Mouse (Mus musculus) liver, embryonic 12.5 days (tissue): ENCODE results near the gene Rcc2. TPM values are rescaled to one million over a fixed set of nuclear protein-coding genes. Genes with fewer than 3 reads are reported as not detected.

Experiments used
- ATAC-seq: fragments of 200-750 bp; cut with Nextera tagmentation; 2 replicates; pipeline ENCODE4 v1.8.0; 2017; ENCODE audit warnings: moderate number of reproducible peaks, mild to moderate bottlenecking, moderate library complexity
- H3K27ac ChIP-seq: fragments of 300-500 bp; sonication (generic); 2 replicates; pipeline ENCODE4 v1.5.1; 2016; ENCODE audit warnings: mild to moderate bottlenecking
- H3K27me3 ChIP-seq: fragments of 300-500 bp; sonication (generic); replicated peaks from 2 replicates; pipeline ENCODE4 v1.6.1; 2016; ENCODE audit warnings: mild to moderate bottlenecking, moderate library complexity
- H3K36me3 ChIP-seq: fragments of 300-500 bp; sonication (generic); 2 replicates; pipeline ENCODE4 v1.6.1; 2016; ENCODE audit warnings: mild to moderate bottlenecking, moderate library complexity
- H3K4me1 ChIP-seq: fragments of 300-500 bp; sonication (generic); 2 replicates; pipeline ENCODE4 v1.6.1; 2016
- H3K4me2 ChIP-seq: fragments of 300-500 bp; sonication (generic); 2 replicates; pipeline ENCODE4 v1.6.1; 2016; ENCODE audit warnings: mild to moderate bottlenecking, moderate library complexity
- H3K4me3 ChIP-seq: fragments of 300-500 bp; sonication (generic); 2 replicates; pipeline ENCODE4 v1.5.1; 2016; ENCODE audit warnings: mild to moderate bottlenecking, moderate library complexity
- H3K9ac ChIP-seq: fragments of 300-500 bp; sonication (generic); 2 replicates; pipeline ENCODE4 v1.6.1; 2016; ENCODE audit warnings: mild to moderate bottlenecking, moderate library complexity
- H3K9me3 ChIP-seq: fragments of 300-500 bp; sonication (generic); replicated peaks from 2 replicates; pipeline ENCODE4 v1.6.1; 2016; ENCODE audit warnings: mild to moderate bottlenecking, moderate library complexity
- WGBS: fragments of 180-500 bp; shearing (Covaris S2); methylation state at CpG from one replicate; pipeline ENCODE4 v1.1.7; 2016; ENCODE audit not compliant: insufficient replicate concordance; 5-methylcytosine and 5-hydroxymethylcytosine counted together
- polyA plus RNA-seq: library from polyadenylated mRNA; unstranded; fragments of >200 nt; fragmentation: Nextera tagmentation; extraction: Ambion mirVana; gene quantifications from 2 replicates; pipeline ENCODE4 v1.2.1, GENCODE M21; 2016

Rcc2 gene
- polyA plus RNA-seq, 1 experiment from 2014 or later: 102 TPM

DNA sequence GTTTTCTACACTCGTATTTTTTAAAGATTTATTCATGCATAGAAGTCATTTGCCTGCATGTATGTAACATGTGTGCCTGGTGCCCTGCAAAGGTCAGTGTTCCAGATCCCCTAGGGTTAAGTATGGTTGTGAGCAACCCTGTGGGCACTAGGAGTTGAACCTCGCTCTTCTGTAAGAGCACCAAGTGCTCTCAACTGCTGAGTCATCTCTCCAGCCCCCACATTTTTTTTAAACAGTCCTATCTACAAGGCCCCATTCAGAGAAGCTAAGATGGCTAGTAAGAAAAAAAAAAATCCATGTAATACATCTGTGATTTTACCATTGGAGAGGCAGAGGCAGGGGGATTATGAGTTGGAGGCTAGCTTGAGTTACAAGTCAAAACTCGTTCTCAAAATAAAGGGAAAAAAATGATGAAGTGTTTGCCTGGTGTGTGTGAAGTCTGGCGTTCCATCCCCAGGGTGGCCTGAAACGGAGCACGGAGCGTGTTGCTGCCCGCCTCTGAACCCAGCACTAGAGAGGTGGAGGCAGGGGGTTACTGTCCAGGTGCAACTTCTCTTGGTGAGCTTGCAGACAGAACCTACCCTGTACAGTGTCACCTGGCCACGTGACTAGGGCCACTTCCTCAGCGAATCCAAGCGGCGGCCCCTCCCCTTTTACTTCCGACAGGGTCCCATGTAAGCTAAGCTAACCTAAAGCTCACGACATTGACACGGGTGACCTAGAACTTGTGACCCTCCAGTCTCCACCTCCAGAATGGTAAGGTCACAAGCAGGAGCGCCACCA is 10.3 kb upstream of the Rcc2 start:
- Histone ChIP-seq H3K36me3 (no peaks in the 10 kb centered on the region), H3K4me1 (peaks cover 93% of the 10 kb centered on the region), H3K9me3 (no peaks in the 10 kb centered on the region), H3K4me2 (peak overlapping the region; percentile 61), H3K4me3 (peak overlapping the region; percentile 27), H3K27ac (peak overlapping the region; percentile 76), H3K27me3 (no peaks in the 10 kb centered on the region), H3K9ac (peak overlapping the region; percentile 29; the same call in 1 of the 2 replicates)
- ATAC-seq: peak; percentile 78
- WGBS: 39% methylated on average over 16 of the region's 16 CpGs

DNA sequence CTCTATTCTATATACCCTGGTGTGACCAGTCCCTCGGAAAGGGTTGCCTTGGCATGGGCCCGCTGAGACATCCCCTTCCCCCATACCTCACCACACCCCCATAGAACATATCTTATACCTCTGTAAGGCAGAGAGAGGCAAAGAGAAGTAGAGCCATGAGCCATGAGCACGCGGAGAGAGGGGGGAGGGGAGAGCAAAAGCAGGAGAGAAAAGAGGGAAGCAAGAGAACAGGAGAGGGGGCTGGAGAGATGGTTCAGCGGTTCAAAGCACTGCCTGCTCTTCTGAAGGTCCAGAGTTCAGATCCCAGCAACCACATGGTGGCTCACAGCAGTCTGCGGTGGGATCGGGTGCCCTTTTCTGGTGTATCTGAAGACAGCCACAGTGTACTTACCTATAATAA is 8.9 kb upstream of the Rcc2 start:
- Histone ChIP-seq H3K4me1 (peaks cover 96% of the 10 kb centered on the region), H3K4me2 (peak overlapping the region; percentile 61; the same call in 1 of the 2 replicates), H3K4me3 (no peak overlapping the region), H3K27me3 (no peaks in the 10 kb centered on the region), H3K36me3 (no peaks in the 10 kb centered on the region), H3K27ac (peak overlapping the region; percentile 76), H3K9ac (peak overlapping the region; percentile 13), H3K9me3 (no peaks in the 10 kb centered on the region)
- WGBS: 32% methylated on average over 7 of the region's 7 CpGs
- ATAC-seq: no peak

DNA sequence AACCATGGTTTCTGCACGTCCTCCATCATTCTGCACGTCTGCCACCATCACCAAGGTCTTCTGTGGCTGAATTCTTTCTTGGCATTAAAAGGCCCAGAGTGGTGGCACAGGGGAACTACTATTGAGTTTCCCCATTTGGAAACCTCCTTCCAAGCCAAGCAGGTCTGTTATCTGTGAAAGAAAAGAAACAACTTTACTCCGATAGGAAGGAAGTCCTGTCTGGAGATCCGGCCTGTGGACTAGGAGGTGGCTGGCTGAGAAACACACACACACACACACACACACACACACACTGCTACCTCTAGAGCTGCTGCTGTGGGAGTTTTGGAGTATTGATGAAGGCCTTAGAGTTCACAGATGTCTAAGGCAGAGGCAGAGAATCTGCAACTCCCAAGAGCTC is 6.8 kb upstream of the Rcc2 start:
- Histone ChIP-seq H3K27ac (peak overlapping the region; percentile 64), H3K9ac (no peak overlapping the region), H3K9me3 (no peaks in the 10 kb centered on the region), H3K4me1 (peaks cover 87% of the 10 kb centered on the region), H3K4me2 (no peak overlapping the region; the same call in 1 of the 2 replicates), H3K4me3 (no peak overlapping the region), H3K36me3 (no peaks in the 10 kb centered on the region), H3K27me3 (no peaks in the 10 kb centered on the region)
- 24% methylated on average over 4 of the region's 4 CpGs for WGBS
- ATAC-seq: no peak

DNA sequence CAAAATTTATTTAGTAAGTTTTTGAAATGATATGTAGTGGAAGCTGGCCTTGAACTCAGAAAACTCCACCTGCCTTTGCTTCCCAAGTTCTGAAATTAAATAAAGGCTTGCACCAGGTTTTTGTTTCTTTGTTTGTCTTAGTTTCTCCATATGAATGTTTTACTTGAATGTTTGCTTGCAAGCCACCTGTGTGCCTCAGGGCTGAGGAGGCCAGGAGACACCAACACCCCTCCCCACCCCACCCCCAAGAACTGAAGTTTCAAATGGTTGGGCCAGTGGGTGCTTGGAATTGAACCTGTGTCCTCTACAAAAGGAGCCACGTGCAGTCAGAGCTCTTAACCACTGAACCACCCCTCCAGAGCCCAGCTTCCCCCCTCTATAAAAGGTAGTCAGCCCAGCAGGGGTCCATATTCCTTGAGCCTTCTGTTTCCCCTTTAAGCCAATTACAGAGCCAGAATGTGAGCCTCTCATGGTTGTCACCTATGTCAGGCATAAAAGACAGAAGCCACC is 5.7 kb upstream of the Rcc2 start:
- no peak for ATAC-seq
- peak overlapping the region; percentile 51; the same call in 1 of the 2 replicates for H3K9ac ChIP-seq
- no peak overlapping the region for H3K4me3 ChIP-seq
- H3K27me3 ChIP-seq: no peaks in the 10 kb centered on the region
- WGBS: 50% methylated on average over 1 of the region's 1 CpGs
- no peaks in the 10 kb centered on the region for H3K9me3 ChIP-seq
- no peak overlapping the region for H3K4me2 ChIP-seq
- H3K36me3 ChIP-seq: no peaks in the 10 kb centered on the region
- H3K27ac ChIP-seq: peak overlapping the region; percentile 84
- H3K4me1 ChIP-seq: peaks cover 87% of the 10 kb centered on the region

DNA sequence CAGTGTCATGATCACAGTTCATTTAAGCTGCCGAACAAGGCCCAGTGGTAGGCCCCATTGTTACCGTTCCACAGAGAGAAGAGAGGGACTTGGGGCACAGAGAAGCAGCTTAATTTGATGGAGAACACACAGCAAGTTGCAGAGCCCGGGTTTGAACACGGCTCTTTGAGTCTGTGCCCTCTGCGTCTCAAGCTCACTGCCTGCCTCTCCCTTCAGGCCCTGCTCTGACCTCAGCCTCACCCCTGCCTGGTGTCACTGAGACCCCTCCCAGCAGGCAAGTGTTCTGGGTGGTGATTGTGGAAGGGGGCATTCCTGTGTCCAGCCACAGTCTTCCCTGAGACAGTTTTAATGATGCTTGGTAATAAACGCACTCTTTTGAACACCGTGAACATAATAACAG is 5.2 kb upstream of the Rcc2 start:
- Histone ChIP-seq H3K9ac (peak overlapping the region; percentile 51; the same call in 1 of the 2 replicates), H3K4me3 (no peak overlapping the region)
- no peak for ATAC-seq

DNA sequence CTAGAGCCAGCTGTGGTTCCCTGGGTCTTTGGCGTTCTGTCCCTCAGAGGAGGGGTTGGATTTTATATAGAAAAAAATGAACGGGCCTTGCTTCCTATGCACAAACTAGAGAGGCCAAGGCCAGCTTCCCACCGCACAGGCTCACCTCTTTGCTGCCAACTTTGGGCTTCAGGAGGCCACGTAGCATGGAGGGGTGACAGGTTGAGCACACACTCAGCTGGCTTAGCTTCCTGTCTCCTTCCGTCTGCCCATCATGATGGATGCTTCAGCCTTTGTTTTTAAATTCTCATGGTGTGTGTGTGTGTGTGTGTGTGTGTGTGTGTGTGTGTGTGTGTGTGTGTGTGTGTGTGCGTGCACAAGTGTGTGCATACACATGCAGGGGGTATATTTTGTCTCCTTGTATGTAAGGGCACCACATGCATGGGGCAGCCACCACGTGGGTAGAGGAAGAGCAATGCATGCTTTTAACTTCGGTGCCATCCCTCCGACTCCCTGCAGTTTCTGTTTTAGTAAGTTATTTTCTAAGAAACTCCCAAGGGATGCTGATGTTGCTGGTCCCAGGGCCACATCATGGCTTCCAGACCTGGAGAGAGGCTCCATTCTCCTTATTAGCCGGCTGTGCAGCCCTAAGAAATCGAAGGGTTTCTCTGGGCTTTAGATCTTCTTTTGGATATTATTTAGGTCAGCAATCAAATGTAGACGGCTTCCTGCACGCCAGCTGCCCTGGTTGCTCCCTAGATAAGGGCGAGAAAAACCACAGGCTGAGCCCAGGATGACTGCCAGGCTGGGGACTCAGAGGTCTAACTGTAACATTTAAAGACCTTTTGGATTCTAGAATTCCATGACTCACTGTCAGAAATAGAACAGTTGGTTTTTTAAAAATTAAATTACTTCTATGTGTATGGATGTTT is 4.4 kb upstream of the Rcc2 start:
- H3K9ac ChIP-seq: peak overlapping the region; percentile 51
- ATAC-seq: peak; percentile 68
- H3K27ac ChIP-seq: peak overlapping the region; percentile 84
- peak overlapping the region; percentile 66 for H3K4me2 ChIP-seq
- no peaks in the 10 kb centered on the region for H3K36me3 ChIP-seq
- H3K9me3 ChIP-seq: no peaks in the 10 kb centered on the region
- no peaks in the 10 kb centered on the region for H3K27me3 ChIP-seq
- WGBS: 39% methylated on average over 14 of the region's 14 CpGs
- peaks cover 85% of the 10 kb centered on the region for H3K4me1 ChIP-seq
- peak overlapping the region; percentile 44 for H3K4me3 ChIP-seq

More for the DNA sequence above, 5.2 kb upstream of the Rcc2 start:
- Histone ChIP-seq H3K27me3 (no peaks in the 10 kb centered on the region), H3K4me2 (peak overlapping the region; percentile 66; the same call in 1 of the 2 replicates), H3K4me1 (peaks cover 85% of the 10 kb centered on the region), H3K9me3 (no peaks in the 10 kb centered on the region), H3K36me3 (no peaks in the 10 kb centered on the region), H3K27ac (peak overlapping the region; percentile 84)
- 78% methylated on average over 7 of the region's 7 CpGs for WGBS

DNA sequence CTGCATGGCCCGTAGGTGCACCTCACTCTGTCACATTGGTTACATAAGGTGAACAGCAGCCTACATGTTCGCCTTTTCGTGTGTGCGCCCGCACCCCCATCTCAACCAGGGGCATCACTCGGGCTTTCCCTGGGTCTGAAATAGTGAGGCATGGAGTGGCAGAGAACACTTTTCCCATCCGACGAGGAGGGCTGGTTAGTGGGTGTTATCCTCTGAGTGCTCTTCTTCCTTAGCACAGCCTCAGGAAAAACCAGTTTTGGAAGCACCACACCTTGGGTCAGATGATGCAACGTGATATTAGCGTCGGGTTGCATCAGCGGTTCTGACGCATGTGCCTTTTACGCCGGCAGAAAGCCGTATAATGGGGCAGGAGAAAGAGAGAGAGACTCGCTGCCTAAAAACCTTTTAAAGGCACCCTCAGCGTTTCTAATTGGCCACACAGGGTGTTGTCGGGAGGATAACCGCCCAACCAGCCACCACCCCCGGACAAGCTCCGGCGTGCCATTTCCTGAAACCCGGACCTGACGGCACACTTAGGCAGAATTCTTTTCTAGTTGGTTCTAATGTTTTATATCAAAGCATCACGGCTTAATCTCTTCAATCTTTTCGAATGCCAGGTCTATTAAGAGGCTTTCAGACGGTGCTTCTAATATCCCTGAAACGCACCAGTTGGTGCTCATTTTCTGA is 757 bp upstream of the Rcc2 start:
- 7% methylated on average over 29 of the region's 29 CpGs for WGBS

DNA sequence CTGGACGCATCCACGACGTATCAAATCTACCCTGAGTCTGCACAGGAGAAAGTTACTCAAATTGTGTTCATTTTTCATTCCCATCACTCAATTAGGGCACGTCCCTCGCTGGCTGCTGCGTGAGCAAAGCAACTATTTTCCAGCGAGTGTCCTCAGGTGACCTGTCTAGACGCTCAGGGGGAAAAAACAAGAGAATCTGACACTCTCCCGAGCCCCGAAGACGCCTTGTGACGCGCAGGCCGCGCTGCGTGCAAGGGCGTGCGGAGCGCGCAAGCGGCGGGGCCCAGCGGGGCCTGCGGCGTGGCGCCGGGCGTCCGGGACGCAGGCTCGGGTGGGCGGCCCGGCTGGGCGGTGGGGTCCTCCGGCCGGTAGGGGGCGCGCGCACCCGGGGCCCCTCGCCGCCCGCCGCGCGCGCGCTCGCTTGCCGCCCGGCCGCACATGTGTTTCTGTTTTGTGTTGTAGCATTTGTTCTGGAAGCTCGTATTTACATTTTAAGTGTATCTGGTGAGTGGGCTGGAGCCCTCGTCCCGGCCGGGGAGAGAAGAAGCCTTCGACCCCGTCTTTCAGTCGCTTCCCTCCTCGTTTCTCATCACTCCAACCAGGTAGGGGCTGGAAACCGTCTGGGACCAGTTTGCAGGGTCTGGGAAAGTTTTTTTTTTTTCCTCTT is 841 bp downstream of the Rcc2 start:
- peaks cover 69% of the 10 kb centered on the region for H3K4me1 ChIP-seq
- peak overlapping the region; percentile 99 for H3K27ac ChIP-seq
- peaks cover 29% of the 10 kb centered on the region for H3K36me3 ChIP-seq
- under 1% methylated on average over 61 of the region's 61 CpGs for WGBS
- ATAC-seq: peak; percentile 76
- peak overlapping the region; percentile 94 for H3K9ac ChIP-seq
- H3K9me3 ChIP-seq: no peaks in the 10 kb centered on the region
- peak overlapping the region; percentile 80 for H3K4me2 ChIP-seq
- H3K27me3 ChIP-seq: no peaks in the 10 kb centered on the region
- H3K4me3 ChIP-seq: peak overlapping the region; percentile 92

More for the DNA sequence above, 757 bp upstream of the Rcc2 start:
- ATAC-seq: peak; percentile 68
- Histone ChIP-seq H3K9ac (peak overlapping the region; percentile 94), H3K4me1 (peaks cover 69% of the 10 kb centered on the region), H3K4me2 (peak overlapping the region; percentile 80), H3K36me3 (peaks cover 13% of the 10 kb centered on the region), H3K27me3 (no peaks in the 10 kb centered on the region), H3K9me3 (no peaks in the 10 kb centered on the region), H3K27ac (peak overlapping the region; percentile 99), H3K4me3 (peak overlapping the region; percentile 92)

DNA sequence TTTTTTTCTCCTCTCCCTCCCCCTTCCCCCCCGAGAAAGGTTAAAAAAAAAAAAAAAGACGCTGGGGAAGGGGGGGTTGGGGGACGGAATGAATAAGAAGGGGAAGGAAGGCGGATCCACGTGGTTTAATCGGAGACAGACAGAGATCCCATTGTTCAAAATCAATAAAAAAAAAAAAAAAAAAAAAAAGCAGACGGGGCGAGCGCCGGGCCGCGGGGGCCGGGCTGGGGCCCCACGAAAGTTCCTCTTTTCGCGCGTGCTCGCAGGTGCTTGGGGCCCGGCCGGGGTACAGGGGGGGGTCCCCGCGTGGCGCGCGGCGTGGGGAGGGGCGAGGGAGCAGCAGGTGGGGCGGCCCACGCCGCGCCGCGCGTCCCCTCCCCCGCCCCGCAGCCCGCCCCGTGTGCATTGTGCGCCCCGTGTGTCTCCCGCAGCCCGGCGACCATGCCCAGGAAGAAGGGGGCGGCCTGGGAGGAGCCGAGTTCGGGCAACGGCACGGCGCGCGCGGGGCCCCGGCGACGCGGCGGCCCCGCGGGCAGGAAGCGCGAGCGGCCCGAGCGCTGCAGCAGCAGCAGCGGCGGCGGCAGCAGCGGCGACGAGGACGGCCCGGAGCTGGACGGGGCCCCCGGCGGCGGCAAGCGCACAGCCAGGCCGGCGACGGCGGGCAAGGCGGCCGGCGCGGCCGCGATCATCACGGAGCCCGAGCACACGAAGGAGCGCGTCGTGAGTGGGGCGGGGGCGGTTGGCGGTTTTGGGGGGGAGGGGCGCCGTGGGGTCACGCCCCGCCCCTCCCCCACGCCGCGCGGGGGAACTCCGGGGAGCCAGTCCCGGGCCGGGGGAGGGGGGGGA is 1.6 kb downstream of the Rcc2 start:
- peaks cover 65% of the 10 kb centered on the region for H3K4me1 ChIP-seq
- ATAC-seq: peak; percentile 4; the same call in 1 of the 2 replicates
- H3K9me3 ChIP-seq: no peaks in the 10 kb centered on the region
- H3K4me2 ChIP-seq: peak overlapping the region; percentile 80
- WGBS: under 1% methylated on average over 85 of the region's 107 CpGs
- H3K4me3 ChIP-seq: peak overlapping the region; percentile 92
- H3K27me3 ChIP-seq: no peaks in the 10 kb centered on the region
- H3K27ac ChIP-seq: peak overlapping the region; percentile 99
- H3K36me3 ChIP-seq: peaks cover 36% of the 10 kb centered on the region
- H3K9ac ChIP-seq: peak overlapping the region; percentile 94

DNA sequence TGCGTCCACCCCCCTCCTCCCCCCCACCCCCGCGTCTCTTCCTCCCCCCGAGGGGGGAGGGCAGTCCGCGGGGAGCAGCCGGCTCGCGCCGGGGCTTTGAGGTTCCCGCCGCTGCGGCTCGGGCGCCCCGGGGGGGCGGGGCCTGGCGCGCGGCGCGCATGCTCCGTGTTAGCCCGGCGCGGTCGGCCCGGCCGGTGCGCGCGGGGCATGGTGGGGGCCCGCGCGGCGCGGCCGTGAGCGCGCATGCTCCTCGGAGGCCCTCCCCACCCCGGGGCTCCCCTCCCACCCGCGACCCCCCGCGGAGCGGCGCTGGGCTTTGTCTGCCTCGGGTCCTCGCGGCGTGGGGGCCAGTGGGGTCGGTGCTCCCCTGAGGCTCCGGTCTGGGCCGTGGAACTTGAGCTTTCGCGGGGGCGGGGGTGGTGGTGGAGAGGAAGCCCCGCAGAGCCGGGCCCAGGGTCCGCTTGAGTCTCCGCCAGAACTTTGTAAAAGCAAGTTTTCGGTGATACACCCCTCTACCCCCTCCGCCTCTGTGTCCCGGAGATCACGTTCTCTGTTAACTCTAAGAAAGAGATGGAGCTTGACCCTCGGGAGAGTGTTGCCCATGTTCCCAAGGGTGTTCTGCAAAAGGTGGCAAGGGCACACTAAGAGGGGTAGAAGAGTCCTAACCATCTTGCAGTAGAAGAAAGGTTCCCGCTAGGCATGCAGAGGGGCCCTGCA is 2.4 kb downstream of the Rcc2 start:
- H3K27ac ChIP-seq: peak overlapping the region; percentile 99
- WGBS: under 1% methylated on average over 34 of the region's 68 CpGs
- peaks cover 70% of the 10 kb centered on the region for H3K4me1 ChIP-seq
- H3K9ac ChIP-seq: peak overlapping the region; percentile 94
- H3K27me3 ChIP-seq: no peaks in the 10 kb centered on the region
- peak overlapping the region; percentile 92 for H3K4me3 ChIP-seq
- peaks cover 45% of the 10 kb centered on the region for H3K36me3 ChIP-seq
- peak; percentile 80 for ATAC-seq
- H3K4me2 ChIP-seq: peak overlapping the region; percentile 80
- H3K9me3 ChIP-seq: no peaks in the 10 kb centered on the region
